Mouse (Mus musculus): ENCODE results near the gene Runx2.

Gene Runx2

DNA sequence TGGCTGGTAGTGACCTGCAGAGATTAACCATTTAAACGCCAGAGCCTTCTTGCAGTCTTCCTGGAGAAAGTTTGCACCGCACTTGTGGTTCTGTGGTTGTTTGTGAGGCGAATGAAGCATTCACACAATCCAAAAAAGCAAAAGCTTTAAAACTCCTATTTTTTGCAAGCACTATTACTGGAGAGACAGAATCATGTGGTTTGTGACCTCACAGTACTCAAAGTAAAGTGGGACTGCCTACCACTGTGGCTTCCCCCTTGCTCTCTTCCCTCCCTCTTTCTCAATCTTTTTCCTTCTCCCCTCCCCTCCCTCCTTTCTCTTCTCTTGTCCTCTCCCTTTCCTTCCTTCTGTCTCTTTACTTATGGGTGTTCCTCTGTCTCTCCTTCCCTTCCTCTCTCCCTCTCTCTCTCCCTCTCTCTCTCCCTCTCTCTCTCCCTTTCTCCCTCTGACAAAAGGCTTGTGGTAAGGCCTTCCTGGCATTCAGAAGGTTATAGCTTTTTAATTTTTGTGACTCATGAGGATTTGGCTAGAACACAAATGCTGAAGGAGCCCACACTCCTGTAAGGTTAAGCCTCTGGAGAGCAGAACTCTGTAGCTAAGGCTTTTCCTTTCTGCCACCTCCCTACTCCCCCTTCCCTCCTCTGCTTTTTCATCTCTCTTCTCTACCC, at the start of gene Runx2:
TSS of gene Runx2 (minus strand) at position 290 of the 668 bp plus-strand sequence.
- no peak for DNase-seq

DNA sequence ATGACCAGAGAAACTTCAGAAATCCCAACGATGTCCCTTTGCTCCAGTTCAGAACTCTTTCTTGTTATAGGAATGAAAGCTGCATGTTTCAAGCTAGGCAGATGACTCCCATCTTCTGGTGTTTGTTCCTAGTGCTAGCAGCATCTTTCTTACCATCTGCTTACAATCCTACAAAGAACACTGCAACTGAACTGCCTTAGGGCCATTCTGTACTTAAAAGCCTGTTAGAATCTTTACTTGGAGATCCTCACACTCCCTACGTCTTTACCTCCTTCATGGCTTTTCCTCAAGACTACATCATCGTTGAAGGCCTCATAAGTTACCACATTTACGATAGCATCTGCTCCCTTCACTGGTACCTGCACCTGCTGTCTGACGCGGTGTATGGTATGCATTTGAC, 48.6 kb upstream of the Runx2 start:
- no peak for DNase-seq

DNA sequence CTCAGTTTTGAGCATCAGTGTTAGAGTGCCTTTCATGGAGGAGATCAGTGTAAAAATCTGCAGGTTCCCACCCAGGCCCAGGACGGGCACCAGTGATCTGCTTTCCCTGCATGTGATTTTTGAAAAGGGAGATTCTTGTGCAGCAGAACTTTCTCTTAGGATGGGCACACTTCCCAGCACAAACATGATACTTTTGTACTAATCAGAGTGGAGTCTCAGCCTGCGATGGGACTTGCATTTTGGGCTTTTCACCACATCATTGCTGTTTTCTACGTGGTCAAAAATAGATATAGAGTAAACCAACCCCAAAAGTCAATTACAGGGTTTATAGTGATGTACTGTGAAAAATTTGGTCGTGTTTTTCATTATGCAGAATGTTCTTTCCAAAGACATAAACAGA, 27.6 kb upstream of the Runx2 start:
- DNase-seq: no peak

DNA sequence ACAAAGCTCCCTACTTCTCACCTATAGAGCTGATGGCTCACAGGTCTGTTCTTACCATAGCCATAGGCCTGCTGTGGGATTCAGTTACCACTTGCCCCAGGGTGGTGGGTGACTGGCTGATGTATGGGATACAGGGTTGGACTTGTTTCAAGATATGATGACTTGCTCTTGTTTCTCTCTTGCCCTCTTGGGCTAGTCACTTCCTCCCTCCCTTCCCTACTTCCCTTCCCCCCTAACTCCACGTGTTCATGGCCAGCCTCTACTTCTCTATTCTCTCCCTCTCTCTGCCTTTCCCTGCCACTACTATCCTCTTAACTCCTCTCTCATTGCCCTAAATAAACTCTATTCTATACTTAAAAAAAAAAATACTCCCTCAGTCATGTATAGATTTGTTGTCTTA, 16.6 kb upstream of the Runx2 start:
- no peak for DNase-seq

DNA sequence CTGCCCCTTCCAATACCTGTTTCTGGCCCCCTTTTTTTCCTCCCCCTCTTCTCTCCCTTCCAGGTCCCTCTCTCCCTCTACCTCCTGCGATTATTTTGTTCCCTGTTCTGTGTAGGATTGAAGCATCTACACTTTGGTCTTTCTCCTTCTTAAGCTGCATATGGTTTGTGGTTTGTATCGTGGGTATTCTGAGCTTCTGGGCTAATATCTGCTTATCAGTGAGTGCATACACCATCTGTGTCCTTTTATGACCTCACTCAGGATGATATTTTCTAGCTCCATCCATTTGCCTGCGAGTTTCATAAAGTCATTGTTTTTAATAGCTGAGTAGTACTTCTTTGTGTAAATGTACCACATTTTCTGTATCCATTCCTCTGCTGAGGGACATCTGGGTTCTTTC, 15.0 kb upstream of the Runx2 start:
- DNase-seq: no peak

DNA sequence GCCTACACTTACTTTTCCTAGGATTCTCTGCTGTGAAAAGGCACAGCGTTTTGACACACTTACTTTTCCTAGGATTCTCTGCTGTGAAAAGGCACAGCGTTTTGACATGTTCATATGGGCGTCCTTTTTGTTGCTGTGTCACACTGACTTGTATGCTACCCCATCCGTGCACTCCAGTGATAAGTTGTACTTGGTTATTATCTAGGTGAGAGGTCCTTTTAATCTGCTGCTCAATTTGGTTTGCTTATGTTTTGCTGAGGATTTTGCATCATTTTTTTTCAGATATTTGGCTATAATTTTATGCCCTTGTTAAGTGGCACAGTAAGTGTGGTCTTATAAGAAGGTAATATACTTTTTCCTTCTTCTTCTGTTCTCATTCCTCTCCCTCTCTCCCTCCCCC, 13.4 kb upstream of the Runx2 start:
- DNase-seq: no peak

DNA sequence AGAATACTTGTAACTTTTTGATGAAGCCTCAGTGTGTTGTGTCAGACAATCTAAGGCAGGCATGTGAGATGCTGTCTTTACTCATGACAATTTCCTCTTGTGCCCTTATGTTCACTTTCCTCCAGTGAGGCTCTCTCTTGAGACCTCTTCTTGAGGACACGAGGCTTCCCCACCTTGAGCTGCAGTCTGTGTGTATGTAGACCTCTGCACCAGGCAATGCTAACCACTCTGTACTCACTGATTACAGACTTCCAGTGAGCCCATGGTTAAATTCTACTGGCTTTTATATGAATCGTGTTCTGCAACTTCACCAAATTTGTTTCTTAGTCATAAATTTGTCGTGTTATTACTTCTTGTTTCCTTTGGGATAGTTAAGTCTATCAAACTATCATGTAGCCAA, 12.5 kb upstream of the Runx2 start:
- no peak for DNase-seq

DNA sequence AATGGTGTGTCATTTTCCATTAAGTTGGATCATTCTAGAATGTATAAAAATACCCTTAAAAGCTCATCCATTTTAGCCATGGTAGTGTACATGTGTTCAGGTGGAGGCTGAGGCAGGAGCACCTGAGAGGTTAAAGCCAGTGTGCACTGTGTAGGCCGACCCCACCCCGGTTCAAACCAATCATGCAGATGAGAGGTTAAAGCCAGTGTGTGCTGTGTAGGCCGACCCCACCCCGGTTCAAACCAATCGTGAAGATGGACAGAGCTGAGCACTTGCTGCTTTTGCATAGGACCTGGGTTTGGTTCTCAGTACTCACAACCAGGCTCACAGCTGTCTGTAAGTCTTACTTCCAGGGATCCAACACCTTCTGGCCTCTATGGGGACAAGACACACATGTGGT, 7.3 kb upstream of the Runx2 start:
- DNase-seq: no peak

DNA sequence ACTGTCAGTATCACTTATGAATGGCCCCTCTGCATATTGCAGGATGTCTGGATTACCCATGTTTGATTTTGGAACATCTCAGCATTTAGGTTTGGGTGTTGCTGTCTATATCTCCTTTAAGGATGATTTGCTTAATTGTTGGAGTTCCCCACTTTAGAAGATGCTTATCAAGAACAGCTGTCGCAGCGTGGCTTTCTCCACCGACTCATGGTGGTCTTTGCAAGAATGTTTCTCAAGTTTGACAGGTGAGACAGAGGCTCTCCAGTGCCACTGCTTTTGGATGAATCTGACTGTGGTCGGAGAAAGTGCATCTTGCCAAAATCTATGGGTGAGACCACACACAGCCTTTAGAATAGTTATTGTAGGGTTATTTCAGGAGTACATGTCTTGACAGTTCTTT, 5.2 kb upstream of the Runx2 start:
- no peak for DNase-seq

DNA sequence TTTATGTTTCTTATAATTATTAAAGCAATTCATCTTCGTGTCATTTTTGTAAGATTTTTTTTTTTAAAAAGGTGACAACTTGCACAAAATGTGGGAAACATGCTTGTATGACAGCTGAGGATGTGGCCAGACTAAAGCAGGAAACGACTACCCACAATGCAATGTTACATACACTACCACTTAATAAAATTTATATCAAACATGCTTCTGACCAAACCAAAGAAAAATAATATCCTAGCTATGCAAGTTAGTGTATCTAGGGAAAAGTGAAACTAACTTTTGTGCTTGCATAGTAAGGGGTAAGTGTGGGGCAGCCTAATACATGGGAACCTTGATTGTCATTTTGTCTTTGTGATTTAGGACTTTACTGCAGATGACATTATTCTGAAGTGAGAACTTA, 4.2 kb upstream of the Runx2 start:
- DNase-seq: no peak

DNA sequence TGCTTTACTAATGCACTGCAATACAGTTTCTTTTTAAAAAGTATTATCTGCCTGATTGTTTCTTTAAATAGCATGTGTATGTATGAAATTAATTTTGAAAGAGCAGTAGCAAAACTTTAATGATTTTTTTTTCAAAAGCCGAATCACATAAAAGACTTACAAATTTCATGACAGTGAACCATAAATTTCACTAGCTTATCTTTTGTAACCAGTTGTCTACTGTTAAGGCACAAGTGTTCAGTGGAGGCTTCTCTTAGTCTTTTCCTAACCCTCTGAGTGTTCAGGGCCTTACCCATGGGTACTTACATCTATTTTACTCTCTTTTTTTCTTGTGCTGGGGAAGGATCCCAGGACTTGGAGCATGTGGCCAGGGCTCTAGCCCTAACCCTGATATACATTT, 7.6 kb downstream of the Runx2 start:
- DNase-seq: no peak

DNA sequence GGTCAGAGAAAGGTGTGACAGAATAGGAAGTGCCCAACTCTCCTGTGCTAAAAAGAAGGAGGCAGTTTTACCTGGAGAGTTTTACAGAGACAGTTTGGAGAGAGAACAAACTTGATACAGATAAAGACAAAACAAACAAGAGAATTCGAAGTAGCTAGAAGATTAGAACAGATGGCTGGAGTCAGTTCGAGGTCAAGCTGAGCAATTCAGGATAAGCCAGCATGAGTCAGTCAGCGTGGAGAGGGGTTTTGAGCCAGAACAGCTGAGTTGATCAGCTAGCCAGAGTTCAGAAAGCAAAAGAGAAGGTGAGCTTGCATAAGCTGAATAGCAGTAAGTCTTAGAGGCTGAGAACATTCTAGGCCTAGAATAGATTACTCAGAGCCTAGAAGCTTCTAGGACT, 17.3 kb downstream of the Runx2 start:
- no peak for DNase-seq

DNA sequence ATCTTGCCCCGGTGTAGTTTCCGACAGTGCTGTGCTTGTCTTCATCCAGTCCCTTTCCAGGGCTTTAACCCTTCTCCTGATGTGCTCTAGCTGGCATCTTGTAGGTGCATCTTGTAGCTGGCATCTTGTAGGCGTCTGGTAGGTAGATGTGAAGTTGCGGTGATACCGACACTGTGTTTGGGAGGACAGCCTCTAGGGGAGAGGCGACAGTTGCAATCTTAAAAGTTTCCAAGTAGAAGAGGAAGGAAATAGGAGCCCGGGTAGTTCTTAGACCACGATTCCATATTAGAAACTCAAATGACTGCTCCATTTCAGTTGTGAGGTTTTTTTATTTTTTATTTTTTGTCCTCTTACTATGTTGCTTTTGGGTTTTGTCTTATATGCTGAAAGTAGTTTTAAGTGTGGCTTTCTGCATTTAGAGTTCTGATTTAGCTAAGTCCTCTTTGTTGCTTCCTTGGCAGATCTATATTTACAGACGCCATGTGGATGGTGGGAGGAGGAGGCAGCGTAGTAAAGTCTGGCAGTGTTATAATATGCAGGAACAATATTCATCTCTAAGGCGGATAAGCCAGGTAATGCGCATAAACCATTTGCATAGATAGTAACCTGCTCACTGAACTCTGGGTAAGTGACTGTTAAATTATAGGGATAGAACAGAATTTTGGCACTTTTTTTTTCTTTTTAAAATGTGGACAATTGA, 22.2 kb downstream of the Runx2 start:
- DNase-seq: no peak

DNA sequence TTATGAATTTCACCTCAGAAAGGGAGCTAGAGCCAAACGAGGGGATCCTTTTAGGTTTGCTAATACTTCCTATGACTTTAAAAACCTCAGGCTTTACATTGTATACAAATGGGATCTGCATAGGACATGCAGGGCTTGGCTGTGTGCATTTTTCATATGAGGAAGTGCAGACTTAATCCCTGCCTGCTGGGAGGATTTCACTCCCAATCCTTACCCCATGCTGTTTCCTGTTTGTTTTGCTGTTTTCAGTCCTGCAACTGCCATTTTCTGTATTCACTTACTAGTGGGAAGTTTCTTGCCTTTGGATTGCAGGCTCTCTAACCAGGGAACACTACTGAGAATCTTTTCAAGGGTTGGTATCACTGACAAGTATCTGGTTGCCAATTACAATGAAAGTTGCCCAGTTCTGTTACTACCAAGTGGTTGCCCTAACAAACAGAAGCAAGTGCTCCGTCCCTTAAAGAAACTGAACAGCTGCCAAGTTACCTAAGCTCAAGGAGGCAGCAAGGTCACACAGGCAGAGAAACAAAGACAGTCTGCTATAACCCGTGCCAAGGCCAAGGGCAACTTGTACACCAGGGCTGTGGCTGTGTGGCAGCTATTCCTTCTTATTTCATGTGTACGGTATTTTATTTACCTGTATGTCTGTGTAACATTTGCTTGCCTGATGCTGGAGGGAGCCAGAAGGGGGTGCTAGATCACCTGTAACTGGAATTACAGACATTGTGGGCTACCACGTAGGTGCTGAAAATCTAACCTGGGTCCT, 25.4 kb downstream of the Runx2 start:
- DNase-seq: peak; percentile 17

DNA sequence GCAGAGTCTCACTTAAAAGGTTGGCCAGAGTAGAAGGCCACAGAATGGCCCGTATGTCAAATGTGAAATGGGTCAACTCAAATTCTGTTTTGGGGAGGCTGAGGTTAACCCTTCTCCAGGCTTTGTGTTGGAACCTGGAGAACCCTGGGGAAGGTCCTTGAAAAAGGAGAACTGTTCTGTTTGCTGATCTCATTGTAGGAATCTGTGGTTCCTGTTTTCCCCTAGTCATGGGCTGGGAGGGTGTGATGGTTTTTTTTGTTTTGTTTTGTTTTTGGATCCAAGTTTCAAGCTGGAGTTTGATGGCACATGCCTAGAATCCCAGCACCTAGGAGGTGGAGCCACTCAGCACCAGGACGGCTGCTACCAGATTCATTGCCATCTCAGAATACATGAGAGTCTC, 31.5 kb downstream of the Runx2 start:
- DNase-seq: no peak

DNA sequence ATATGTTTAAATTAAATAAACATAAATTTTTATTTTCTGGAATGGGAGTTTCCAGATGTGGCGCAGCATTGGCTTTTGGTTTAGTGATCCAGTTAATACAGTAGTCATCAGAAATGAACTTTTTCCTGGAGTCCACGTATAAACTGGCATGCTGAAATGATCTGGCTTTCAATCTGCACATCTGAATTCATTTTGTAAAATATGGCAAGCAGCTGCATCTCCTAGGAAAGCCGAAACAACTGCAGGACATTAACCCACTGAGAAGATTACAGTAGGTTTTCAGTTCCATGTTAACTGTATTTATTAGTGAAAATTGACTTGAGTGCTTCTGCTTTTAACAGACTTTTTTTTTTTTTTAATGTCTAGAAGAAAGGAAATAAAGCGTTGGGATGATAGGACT, 32.2 kb downstream of the Runx2 start:
- no peak for DNase-seq

DNA sequence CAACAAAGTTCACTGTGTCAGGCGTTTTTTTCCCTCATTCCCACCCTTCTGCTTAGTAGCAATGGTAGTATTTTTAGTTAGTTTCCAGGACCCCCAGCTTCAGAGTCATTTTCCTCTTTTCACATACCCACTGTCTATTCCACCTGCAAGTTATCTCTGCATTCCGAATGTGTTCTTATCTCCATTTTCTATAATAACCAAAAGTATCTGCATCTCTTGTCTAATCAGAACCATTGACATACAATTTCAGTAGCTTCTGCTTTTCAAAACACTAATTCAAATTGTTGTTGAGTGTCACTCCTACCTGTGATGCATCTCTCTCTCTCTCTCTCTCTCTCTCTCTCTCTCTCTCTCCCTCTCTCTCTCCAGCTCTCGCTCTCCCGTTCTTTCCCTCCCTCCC, 34.2 kb downstream of the Runx2 start:
- no peak for DNase-seq

DNA sequence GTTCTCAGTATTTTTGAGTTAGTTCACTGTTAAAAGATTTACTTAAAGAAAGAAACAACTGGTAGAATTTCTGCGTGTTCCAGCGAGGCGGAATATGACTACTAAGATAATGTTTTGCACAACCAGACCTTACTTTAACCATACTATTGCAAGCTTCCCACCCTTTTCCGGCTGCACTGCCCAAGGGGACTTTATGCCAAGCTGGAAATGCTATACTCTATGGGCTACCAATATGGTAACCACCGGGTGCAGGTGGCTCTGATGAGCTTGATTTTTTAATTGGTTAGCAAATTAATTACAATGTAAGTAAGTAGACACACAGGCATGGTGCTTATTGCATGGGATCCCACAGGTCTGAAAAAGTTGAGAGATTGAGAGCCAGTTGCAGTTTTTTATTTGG, 36.5 kb downstream of the Runx2 start:
- peak; percentile 5 for DNase-seq

DNA sequence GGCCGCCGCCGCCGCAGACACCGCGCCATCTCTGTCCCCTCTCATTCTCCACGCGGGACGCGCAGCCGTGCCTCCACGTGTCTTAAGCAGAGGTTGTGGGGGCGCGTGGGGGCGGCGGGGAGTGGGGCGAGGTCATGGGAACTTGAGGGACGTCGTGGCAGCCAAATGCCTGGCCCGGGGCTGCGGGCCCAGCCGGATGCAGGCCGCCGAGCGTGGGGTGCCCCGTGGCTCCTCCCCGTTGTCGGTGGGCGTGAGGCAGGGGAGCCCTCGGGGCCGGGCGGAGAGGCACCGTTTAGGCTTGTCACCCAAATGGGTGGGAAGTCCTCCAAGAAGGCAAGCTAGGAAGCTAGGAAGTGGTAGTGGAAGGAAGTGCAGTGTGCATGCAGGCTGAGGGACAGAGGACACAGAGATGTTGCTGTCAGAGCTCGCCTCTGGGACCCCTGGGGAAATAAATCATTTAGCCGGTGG, 37.2 kb downstream of the Runx2 start:
- peak; percentile 89 for DNase-seq

DNA sequence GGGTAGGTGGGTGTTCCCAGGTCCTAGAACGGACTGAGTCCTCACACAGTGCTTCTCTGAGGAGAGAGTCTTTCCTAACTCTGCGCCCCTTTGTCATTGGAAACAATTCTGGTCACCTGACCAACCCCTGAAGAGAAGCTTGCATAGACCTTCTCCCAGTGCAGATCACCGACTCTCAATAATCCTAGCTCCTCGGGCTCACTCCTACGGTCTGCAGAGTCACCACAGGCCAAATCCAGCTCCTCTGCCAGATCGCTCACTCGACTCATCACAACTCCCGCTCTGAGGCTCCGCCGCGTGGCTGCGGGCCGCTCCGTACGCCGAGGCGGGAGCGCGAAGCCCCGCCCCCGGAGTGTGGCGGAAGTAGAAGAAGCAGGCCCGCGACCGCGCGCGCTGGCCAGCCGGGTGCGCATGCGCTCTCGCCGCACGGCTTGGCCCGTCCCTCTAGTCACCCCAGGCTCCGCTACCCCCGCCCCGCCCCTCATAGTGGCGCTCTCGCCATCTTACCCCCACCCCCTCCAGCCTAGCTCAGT, 37.8 kb downstream of the Runx2 start, which contains the start of gene Supt3:
TSS of gene Supt3 (plus strand) at position 415 of the 533 bp plus-strand sequence.
- DNase-seq: peak; percentile 97

DNA sequence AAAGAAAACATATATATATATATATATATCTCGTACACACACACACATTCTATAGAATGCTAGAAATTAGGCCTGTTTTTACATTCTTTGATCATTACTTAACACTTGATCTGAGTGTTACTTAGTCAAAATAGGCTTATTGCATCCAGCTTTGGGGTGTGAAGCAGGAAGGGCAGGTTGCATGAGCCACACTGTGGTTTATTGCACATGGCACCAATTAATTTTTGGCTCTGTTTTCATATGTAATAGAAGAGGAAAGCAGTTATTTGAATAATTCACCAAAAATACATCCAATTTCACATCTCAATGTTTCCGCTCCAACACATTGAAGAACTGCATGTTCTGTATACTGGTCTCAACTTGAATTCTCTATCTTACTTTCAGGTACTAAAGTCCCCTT, 42.0 kb downstream of the Runx2 start:
- DNase-seq: no peak

DNA sequence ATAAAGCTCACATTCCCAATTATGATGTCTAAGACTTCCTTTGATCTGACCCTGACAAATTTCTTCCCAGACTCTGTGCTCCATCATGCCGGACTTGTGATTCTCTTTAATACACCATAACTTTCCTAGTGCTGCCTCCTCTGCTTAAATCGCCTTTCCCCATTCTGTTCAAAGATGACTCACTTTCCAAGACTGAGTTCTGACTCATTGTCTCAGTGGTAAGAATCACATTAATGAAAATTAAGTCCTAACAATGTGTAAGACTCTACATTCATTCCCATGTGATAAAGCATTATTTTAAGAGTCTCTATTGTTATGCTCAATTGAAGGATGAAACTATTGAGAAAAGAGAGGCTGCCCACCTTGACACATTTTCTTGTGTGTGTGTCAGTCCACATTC, 43.7 kb downstream of the Runx2 start:
- DNase-seq: no peak

DNA sequence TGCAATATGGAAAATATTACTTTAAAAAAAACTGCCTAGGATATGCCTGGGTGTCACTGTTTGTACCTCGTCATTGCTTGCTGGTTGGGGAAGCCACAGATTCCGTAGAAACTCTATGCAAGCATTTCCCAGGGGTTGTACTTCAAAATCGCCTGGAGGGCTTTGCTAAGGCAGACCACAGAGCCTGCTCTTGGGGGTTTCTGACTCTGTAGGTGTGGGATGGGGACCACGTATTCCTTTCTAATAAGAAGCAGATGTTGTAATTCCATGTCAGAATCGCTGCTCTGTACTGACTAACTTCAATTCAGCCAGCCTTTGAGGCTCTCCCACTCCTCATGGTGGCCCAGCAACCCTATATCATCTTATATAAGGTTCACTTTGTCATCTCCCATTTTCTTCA, 46.1 kb downstream of the Runx2 start:
- no peak for DNase-seq

DNA sequence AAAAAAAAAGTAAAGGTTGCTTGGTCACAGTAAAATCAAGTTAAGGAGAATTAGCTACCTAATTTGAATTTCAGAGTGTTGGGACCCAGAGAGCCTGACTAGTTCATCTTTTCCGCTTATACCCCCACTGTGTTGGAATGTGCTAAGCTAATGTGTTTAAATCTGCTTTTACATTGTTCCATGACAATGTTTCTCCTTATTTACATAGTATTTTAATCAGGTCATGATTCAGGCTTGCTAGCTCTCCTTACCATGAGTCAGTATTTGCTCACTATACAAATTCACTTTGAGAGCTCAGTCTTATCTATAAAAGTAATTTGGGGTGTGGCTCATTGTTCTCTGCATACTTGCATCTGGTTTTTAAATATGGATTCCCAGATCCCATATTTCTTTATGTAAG, 47.2 kb downstream of the Runx2 start:
- DNase-seq: no peak
